Mouse (Mus musculus): ENCODE data around the gene Ap3b1. TPM values are rescaled to one million over a fixed set of nuclear protein-coding genes. Genes with fewer than 3 reads are reported as not detected.

Ap3b1 gene
- polyA plus RNA-seq, 1 experiment from 2014 or later = 76.2 TPM

GRCm38 (mm10) chr13:94562652-94563339, 204.0 kb downstream of the Ap3b1 start:
- no peak for TF ChIP-seq CTCF (IDR thresholded peaks at IDR 0.05)
- POLR2A ChIA-PET = interaction anchor here (1.3 kb wide), 1 partner anchor 17 kb away, joined by 4 read pairs; no protein-coding TSS in a partner anchor
- CTCF ChIA-PET = interaction anchor here (1.0 to 2.3 kb wide), 2 partner anchors 379 to 380 kb away, joined by 3 to 10 read pairs; no protein-coding TSS in a partner anchor
- DNase-seq (ENCODE audit: low read depth, low spot score) = no peak
- no peaks in the 10 kb centered on the region for H3K27me3 ChIP-seq
- in situ Hi-C loops (cut with MboI; ENCODE audit: low pct_unique_long_range_greater_than_20kb) = loop anchor here (5.0 kb wide), 1 partner anchor 380 kb away; no protein-coding TSS in a partner anchor
- ATAC-seq = no peak

GRCm38 (mm10) chr13:94563836-94564235, 205.1 kb downstream of the Ap3b1 start:
- CTCF ChIA-PET = interaction anchor here (1.2 kb wide), 1 partner anchor 18 kb away, joined by 3 read pairs; no protein-coding TSS in a partner anchor
- no peaks in the 10 kb centered on the region for H3K27me3 ChIP-seq
- ATAC-seq = no peak
- POLR2A ChIA-PET = interaction anchor here (1.3 kb wide), 1 partner anchor 18 kb away, joined by 4 read pairs; no protein-coding TSS in a partner anchor
- in situ Hi-C loops (cut with MboI; ENCODE audit: low pct_unique_long_range_greater_than_20kb) = loop anchor here (5.0 kb wide), 1 partner anchor 378 kb away; no protein-coding TSS in a partner anchor
- DNase-seq (ENCODE audit: low read depth, low spot score) = no peak
- TF ChIP-seq CTCF (IDR thresholded peaks at IDR 0.05) = no peak

- ChIA-PET POLR2A (interaction anchor here (1.3 kb wide), 1 partner anchor 19 kb away, joined by 4 read pairs; no protein-coding TSS in a partner anchor), CTCF (interaction anchor here (1.2 kb wide), 1 partner anchor 19 kb away, joined by 3 read pairs; no protein-coding TSS in a partner anchor)
- no peak for TF ChIP-seq CTCF (IDR thresholded peaks at IDR 0.05)
- DNase-seq (ENCODE audit: low read depth, low spot score) (no peak), ATAC-seq (no peak)
- H3K27me3 ChIP-seq = no peaks in the 10 kb centered on the region
- in situ Hi-C loops (cut with MboI; ENCODE audit: low pct_unique_long_range_greater_than_20kb) = loop anchor here (5.0 kb wide), 1 partner anchor 378 kb away; no protein-coding TSS in a partner anchor
Observed at GRCm38 (mm10) chr13:94564351-94564994, 205.7 kb downstream of the Ap3b1 start.

- ATAC-seq = no peak
- ChIA-PET POLR2A (no interaction called here), CTCF (no interaction called here)
- TF ChIP-seq CTCF (IDR thresholded peaks at IDR 0.05) = no peak
- DNase-seq (ENCODE audit: low read depth, low spot score) = no peak
- in situ Hi-C loops (cut with MboI; ENCODE audit: low pct_unique_long_range_greater_than_20kb) = no loop called here
- H3K27me3 ChIP-seq = no peaks in the 10 kb centered on the region
Observed at GRCm38 (mm10) chr13:94565176-94565575, 206.4 kb downstream of the Ap3b1 start.

- ATAC-seq = no peak
- CTCF ChIA-PET = no interaction called here
- POLR2A ChIA-PET = no interaction called here
Observed at GRCm38 (mm10) chr13:94565616-94566015, 206.9 kb downstream of the Ap3b1 start.

GRCm38 (mm10) chr13:94567739-94568138, 209.0 kb downstream of the Ap3b1 start:
- CTCF ChIA-PET = no interaction called here
- in situ Hi-C loops (cut with MboI; ENCODE audit: low pct_unique_long_range_greater_than_20kb) = no loop called here

More at GRCm38 (mm10) chr13:94565616-94566015, 206.9 kb downstream of the Ap3b1 start:
- no peaks in the 10 kb centered on the region for H3K27me3 ChIP-seq
- no peak for DNase-seq (ENCODE audit: low read depth, low spot score)
- TF ChIP-seq CTCF (IDR thresholded peaks at IDR 0.05) = no peak
- in situ Hi-C loops (cut with MboI; ENCODE audit: low pct_unique_long_range_greater_than_20kb) = no loop called here

GRCm38 (mm10) chr13:94571001-94571400, 212.2 kb downstream of the Ap3b1 start:
- ChIA-PET POLR2A (no interaction called here), CTCF (interaction anchor here (0.9 kb wide), 1 partner anchor 21 kb away, joined by 3 read pairs; no protein-coding TSS in a partner anchor)
- DNase-seq (ENCODE audit: low read depth, low spot score) (no peak), ATAC-seq (no peak)
- in situ Hi-C loops (cut with MboI; ENCODE audit: low pct_unique_long_range_greater_than_20kb) = no loop called here
- no peaks in the 10 kb centered on the region for H3K27me3 ChIP-seq
- no peak for TF ChIP-seq CTCF (IDR thresholded peaks at IDR 0.05)

More at GRCm38 (mm10) chr13:94567739-94568138, 209.0 kb downstream of the Ap3b1 start:
- POLR2A ChIA-PET = no interaction called here
- no peak for DNase-seq (ENCODE audit: low read depth, low spot score)
- TF ChIP-seq CTCF (IDR thresholded peaks at IDR 0.05) = no peak
- no peaks in the 10 kb centered on the region for H3K27me3 ChIP-seq
- ATAC-seq = no peak

- H3K27me3 ChIP-seq = no peaks in the 10 kb centered on the region
- no peak for DNase-seq (ENCODE audit: low read depth, low spot score)
- ChIA-PET CTCF (no interaction called here), POLR2A (no interaction called here)
- ATAC-seq = no peak
- TF ChIP-seq CTCF (IDR thresholded peaks at IDR 0.05) = no peak
- in situ Hi-C loops (cut with MboI; ENCODE audit: low pct_unique_long_range_greater_than_20kb) = no loop called here
Observed at GRCm38 (mm10) chr13:94573356-94573755, 214.6 kb downstream of the Ap3b1 start.

GRCm38 (mm10) chr13:94573833-94574232, 215.1 kb downstream of the Ap3b1 start:
- in situ Hi-C loops (cut with MboI; ENCODE audit: low pct_unique_long_range_greater_than_20kb) = no loop called here
- ATAC-seq = no peak

GRCm38 (mm10) chr13:94575607-94576398, 217.0 kb downstream of the Ap3b1 start:
- in situ Hi-C loops (cut with MboI; ENCODE audit: low pct_unique_long_range_greater_than_20kb) = no loop called here
- no peak for TF ChIP-seq CTCF (IDR thresholded peaks at IDR 0.05)
- DNase-seq (ENCODE audit: low read depth, low spot score) (no peak), ATAC-seq (no peak)
- POLR2A ChIA-PET = interaction anchor here (0.7 kb wide), 1 partner anchor 290 kb away, joined by 5 read pairs; no protein-coding TSS in a partner anchor
- H3K27me3 ChIP-seq = no peaks in the 10 kb centered on the region
- CTCF ChIA-PET = interaction anchor here (0.7 kb wide), 1 partner anchor 9 kb away, joined by 3 read pairs; no protein-coding TSS in a partner anchor

More at GRCm38 (mm10) chr13:94573833-94574232, 215.1 kb downstream of the Ap3b1 start:
- DNase-seq (ENCODE audit: low read depth, low spot score) = no peak
- ChIA-PET POLR2A (no interaction called here), CTCF (no interaction called here)
- H3K27me3 ChIP-seq = no peaks in the 10 kb centered on the region
- no peak for TF ChIP-seq CTCF (IDR thresholded peaks at IDR 0.05)
